Mouse (Mus musculus): ENCODE results near the gene Skp1a. TPM values are rescaled to one million over a fixed set of nuclear protein-coding genes. Genes with fewer than 3 reads are reported as not detected.
A peak's percentile ranks its signal among the peaks of the same experiment; 100 is the strongest.

Gene Skp1a
- total RNA-seq, 2 experiments from 2014 or later: 456 to 518 TPM

- DNase-seq: peak; percentile 44 to 46
These were observed 22.0 kb downstream of the Skp1a start for GRCm38 (mm10) chr11:52253674-52254375.

DNA sequence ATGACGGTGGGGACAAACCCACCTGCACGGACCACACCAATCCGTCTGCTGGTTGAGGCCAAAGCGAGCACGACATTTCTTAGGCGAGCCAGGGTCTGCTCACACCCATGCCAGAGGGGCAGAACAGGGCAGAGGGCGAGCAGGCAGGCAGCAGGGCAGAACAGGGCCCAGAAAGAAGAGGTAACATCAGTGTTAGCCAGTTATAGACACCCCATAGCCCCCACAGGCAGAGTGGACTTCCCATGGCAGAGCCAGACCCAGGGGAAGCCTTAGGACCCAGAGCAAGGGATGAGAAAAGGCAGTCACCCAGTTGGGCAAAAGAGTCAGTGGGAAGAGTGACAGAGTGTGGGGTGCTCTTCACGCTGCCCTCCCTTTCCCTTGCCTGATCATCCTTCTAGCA is 23.3 kb downstream of the Skp1a start:
- DNase-seq: no peak

DNA sequence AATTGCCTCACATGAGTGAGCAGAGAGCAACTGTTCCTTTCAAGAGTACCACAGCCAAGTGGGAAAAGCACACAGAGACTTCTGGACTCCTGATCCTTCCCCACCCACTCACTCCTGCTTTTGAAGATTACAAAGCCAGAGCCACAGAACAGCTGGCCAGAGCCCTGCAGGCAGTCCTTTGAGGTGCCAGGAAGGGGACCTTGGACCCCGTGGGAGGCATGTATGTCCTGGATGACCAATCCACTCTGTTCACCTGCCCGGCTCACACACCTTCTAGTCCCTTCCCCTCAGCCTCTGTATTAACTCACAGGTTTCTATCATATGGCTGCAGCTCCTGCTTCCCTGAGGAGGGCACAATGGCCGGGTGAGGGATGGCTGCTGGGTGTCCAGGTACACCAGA is 25.6 kb downstream of the Skp1a start:
- no peak for DNase-seq

DNA sequence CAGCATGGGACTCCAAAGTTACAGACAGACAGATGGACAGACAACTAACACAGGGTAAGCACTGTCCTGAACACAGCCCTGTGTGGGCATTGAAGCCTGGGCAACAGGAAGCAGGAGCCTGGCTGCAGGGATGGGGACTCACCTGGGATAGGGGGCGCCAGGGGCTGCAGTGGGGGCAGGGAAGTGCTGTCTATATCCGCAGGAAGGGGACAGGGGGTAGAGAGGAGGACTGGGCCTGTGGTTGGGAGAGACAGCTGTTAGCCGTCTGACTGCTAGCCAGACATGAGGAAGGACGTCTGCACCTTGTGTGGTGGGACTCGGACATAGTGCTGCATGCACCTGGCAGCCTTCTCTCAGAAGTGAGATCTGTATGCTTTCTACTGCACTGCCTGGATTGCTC is 26.9 kb downstream of the Skp1a start:
- DNase-seq: no peak

GRCm38 (mm10) chr11:52260878-52261277 is 29.1 kb downstream of the Skp1a start:
- no peak for DNase-seq

GRCm38 (mm10) chr11:52261937-52262336 is 30.1 kb downstream of the Skp1a start:
- DNase-seq: no peak

GRCm38 (mm10) chr11:52262338-52262737 is 30.5 kb downstream of the Skp1a start:
- no peak for DNase-seq

DNA sequence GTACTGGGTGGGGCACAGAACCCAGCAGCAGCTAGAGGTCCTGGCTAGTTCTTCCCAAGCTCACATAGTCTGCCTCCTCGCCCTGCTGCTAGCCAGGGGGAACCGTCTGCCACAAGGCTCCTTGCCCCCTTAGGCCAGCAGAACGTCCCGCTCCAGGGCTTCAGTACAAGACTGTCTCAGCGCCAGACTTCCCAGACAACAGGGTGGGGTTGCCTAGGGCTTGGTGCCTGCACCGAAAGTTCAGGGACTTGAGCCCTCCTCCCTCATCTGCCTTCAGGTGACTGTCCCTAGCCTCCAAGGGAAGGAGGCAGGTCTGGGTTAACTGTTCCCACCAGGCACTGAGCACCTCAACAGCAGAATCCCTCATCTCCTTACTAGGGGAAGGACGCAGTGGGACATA is 33.1 kb downstream of the Skp1a start:
- DNase-seq: no peak

DNA sequence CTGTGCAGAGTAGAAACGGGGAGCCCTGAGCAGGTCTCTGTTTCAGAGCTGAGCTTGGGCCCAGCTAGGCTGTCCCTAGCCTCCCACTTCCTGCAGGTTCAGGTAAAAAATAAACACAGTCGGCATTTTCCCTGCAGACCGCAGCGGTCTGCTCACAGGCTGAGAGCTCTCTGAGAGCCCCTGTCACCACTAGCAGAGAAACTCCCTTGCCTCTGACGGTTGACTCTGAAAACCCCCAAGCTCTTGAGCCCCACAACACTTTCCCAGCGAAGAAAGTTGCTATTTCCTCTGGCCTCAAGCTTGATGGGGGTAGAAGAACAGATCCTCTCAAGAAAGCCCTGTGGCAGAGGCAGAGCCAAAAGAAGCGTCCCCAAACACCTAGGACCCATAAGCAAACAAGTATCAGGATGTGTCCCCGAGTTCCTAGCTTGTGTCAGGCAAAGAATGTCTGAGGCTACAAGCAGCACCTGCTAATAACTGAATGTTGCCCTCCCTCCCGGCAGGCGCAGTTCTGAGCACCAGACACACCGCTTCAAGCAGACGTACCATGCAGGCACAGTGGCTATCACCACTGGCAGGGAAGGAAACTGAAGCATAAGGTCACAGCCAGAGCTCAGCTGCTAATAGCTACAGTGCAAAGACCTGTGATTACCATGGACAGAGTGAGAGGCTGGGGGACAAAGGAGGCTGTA is 34.0 kb downstream of the Skp1a start:
- no peak for DNase-seq

DNA sequence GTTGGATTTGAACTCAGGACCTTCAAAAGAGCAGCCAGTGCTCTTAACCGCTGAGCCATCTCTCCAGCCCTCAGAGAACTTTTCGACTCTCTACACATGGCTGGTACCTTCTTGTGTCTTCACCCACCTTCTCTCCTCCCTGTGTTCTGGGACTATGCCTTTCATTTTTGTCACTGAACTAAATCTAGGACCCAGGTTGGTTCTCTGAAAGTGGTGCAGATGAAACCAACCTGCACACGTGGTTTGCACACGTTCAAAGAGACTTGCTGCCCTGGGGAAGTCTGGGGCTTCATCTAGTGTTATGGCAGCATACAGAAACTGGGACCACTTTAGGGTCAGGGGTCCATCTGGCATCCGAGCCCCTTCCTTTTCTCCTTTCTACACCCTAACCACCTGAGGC is 35.5 kb downstream of the Skp1a start:
- DNase-seq: no peak

GRCm38 (mm10) chr11:52268104-52268835 is 36.5 kb downstream of the Skp1a start:
- no peak for DNase-seq

DNA sequence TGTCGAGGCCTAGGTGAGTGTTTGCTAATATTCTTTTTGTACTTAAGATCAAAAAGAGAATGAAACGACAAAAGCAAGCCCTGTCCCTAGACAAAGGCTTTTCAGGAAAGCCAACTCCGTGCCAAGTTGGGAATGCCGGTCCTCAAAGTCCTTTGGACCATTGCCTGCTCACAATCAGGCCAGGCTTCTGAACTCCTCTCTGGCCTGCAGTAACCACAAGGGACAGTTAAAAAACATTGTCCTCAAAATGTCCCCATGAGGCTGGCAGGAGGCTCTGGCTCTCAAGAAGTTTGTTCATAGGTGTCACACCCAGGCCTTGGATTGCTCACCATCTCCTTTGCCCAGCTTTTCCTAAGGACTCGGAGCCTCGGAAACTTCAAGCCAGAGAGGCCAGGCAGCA is 38.0 kb downstream of the Skp1a start:
- DNase-seq: no peak

DNA sequence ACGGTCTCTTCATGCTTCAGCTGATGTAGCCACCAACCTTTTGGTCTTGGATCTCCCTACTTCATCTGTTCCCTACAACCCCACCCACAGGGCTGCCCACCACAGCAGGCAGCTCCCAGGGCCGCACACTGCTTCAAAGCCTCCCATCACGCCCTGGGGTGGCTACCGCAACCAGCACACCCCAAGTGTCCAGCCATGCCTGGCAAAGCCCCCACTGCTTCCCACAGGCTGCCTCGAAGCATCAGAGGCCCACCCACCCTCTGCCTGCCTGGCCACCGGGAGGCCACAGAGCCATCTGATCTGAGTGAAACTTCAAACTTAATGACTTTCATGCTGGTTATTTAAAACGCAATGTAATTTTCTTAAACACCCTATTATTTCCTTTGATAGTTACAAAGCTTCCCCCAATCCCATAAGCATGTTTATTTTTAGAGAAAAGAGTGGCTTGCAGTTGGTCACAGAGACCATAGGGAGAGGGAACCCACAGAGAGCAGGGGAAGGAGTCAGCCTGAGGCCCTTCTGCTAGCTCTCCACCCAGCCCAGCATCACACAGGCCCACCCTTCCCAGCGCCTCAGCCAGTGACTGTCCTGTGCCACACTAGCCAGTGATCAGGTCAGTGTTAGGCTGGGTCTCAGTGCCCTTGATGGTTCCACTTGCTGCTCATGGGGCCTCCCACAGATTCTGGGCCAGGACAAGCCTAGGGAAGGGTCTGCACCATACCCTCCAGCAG is 40.1 kb downstream of the Skp1a start:
- no peak for DNase-seq

DNA sequence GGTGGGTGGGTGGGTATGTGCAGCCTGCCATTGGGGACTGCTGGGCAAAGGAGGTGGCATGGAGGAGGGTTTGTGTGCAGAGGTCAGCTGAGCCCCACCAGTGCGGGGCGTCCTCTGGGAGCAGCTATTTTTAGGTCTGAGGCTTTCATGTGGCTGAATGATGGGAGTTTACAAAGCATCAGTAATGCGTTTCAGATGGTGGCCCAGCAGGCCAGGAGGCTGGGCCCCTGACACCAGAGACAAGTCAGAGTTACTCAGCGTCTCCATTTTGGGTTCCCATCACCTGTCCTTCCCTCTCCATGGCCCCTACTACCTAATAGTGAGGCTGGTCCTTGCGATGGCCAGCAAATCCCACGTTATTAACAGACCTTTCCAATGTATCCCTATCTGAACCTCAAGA is 40.8 kb downstream of the Skp1a start:
- DNase-seq: no peak

DNA sequence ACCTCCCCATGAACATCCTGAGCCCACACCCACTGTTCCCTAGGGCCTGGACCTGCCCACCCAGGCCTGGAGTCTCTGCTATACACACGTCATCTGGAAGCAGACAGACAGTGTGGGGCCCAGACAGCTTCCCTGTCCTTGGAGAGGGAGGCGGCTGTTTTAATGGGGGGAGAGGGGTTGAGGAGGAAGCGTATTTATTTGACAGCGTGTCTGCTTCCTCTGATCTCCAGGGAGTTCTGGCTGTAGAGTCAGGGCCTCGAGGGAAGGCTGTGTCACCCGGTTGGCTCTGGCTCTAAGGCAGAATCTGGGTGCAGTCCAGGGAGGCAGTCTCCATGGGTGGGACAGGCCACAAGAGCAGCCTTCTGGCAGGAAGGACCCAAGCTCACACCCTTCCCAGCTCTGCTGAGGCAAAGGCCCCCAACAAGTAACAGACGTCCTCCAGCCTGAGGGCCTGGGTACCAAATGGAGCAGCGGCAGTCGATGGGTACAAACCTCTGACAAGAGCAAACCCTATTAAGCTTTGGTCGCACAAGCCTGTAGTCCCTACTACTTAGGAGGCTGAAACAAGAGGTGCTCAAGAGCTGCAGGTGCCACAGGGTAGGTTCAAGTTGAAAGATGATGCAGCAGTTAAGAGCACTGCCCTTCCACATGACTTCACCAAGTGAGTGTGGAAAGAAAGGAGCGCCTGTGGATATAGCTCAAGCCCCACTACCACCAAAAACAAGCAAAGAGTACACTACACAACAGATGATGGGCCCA is 41.6 kb downstream of the Skp1a start:
- no peak for DNase-seq

DNA sequence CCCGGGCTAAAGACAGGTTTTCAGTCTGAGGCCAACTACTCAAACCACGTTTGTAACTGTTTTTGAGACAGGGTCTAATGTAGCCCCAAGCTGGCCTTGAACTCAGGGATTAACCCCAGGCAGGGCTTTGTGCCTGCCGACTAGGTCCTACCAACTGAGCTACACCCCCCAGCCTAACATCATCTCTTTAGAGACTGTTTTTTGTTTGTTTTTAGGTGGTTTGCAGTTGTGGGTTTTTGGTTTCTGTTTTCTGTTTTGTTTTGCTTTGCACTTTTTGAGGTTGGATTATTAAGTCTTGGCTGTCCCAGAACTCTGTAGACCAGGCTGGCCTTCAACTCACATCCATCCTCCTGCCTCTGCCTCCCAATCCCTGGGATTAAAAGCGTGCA is 42.1 kb downstream of the Skp1a start:
- DNase-seq: no peak

GRCm38 (mm10) chr11:52274456-52275112 is 42.8 kb downstream of the Skp1a start:
- DNase-seq: no peak

DNA sequence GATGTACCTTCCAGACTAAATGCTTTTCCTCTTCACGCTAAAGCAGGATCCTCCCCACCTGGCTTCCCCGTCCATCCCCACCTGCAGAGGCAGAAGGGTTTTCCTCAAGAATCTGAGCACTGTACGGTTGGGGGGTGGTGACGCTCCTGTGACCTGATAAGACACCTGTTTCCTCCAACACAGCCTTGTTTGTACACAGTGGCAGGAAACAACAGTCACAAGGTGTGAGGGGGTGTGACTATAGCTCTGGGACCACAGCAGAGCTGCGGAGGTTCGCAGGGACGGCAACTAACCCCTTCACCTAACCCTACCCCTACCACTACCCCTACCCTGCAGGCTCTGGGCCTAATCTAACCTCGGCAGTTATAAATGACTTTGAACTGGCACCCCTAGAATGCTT is 43.6 kb downstream of the Skp1a start:
- DNase-seq: no peak

DNA sequence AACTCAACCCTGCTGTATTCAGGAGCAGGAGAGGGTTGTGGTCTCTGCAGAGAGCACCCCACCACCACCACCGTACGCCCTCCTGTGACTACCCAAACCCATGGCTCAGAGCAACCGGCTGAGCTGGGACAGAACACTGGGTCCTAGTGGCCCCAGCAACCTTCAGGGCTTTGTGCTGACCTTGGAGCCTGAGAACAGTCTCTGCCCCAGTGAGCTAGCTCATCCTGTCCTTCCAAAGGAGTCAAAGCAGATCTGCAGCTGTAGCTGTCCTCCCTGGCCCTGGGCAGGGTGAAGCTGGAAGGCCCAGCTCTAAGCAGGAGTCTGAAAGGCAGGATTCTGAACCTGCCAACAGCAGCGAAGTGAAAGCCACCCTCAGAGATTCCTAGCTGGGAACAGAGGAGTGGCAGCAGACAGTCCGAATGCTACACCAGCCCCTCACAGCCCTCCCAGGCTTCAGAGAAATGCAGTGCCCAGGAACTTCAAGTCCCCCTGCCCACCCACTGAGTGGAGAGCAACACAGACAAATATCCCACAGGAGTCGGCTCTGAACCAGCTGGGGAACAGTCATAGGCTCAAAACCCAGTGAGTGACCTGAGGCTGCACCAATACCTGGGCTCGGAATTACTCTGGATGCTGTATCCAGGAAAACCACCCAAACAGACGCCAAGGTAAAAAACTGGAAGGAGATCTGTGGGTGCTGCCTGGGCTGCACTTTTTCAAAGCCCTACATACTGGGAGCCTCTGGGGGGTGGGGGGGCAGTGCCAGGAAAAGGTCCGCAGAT is 44.2 kb downstream of the Skp1a start:
- no peak for DNase-seq

- no peak for DNase-seq
These were observed 45.2 kb downstream of the Skp1a start for GRCm38 (mm10) chr11:52276961-52277391.

All from layer of hippocampus, postnatal 36 days (tissue).